Mouse (Mus musculus): Measurements from ENCODE around the gene Bax.
"Not testable (repeated sequence)": the region's sequence is repeated elsewhere in the genome, so short reads cannot be mapped to it uniquely, and the experiment has no call there.

Bax gene

GRCm38 (mm10) chr7:45466283-45467089 lies at the start of gene Bax:
Gene Bax, minus strand, starts transcription at chr7:45466898.
- DNase-seq (ENCODE audit: low spot score), result peak; percentile 98

- no peak for DNase-seq (ENCODE audit: low spot score)
Measured at GRCm38 (mm10) chr7:45515436-45515835, 48.7 kb upstream of the Bax start.

- no peak for DNase-seq (ENCODE audit: low spot score)
Measured at GRCm38 (mm10) chr7:45514411-45514810, 47.7 kb upstream of the Bax start.

GRCm38 (mm10) chr7:45509912-45510787 lies 43.5 kb upstream of the Bax start, which contains the start of gene Nucb1:
Gene Nucb1, minus strand, starts transcription at chr7:45510406.
- peak; percentile 94 for DNase-seq (ENCODE audit: low spot score)

GRCm38 (mm10) chr7:45509181-45509882 lies 42.6 kb upstream of the Bax start:
- no peak for DNase-seq (ENCODE audit: low spot score)

- DNase-seq (ENCODE audit: low spot score), result no peak
Measured at GRCm38 (mm10) chr7:45508561-45508960, 41.9 kb upstream of the Bax start.

- no peak for DNase-seq (ENCODE audit: low spot score)
Measured at GRCm38 (mm10) chr7:45507583-45507982, 40.9 kb upstream of the Bax start.

- DNase-seq (ENCODE audit: low spot score), result no peak
Measured at GRCm38 (mm10) chr7:45498427-45498826, 31.7 kb upstream of the Bax start.

GRCm38 (mm10) chr7:45494548-45494947 lies 27.9 kb upstream of the Bax start:
- DNase-seq (ENCODE audit: low spot score), result no peak

GRCm38 (mm10) chr7:45492951-45493350 lies 26.3 kb upstream of the Bax start:
- DNase-seq (ENCODE audit: low spot score), result no peak

- no peak for DNase-seq (ENCODE audit: low spot score)
Measured at GRCm38 (mm10) chr7:45492225-45492844, 25.6 kb upstream of the Bax start.

GRCm38 (mm10) chr7:45491264-45491663 lies 24.6 kb upstream of the Bax start:
- DNase-seq (ENCODE audit: low spot score), result no peak

GRCm38 (mm10) chr7:45490822-45491221 lies 24.1 kb upstream of the Bax start:
- no peak for DNase-seq (ENCODE audit: low spot score)

GRCm38 (mm10) chr7:45489578-45489977 lies 22.9 kb upstream of the Bax start:
- DNase-seq (ENCODE audit: low spot score), result no peak

GRCm38 (mm10) chr7:45488293-45489204 lies 21.9 kb upstream of the Bax start, which contains the start of gene Dhdh:
Gene Dhdh, minus strand, starts transcription at chr7:45488805.
- peak; percentile 76 for DNase-seq (ENCODE audit: low spot score)

GRCm38 (mm10) chr7:45487861-45488292 lies 21.2 kb upstream of the Bax start:
- no peak for DNase-seq (ENCODE audit: low spot score)

GRCm38 (mm10) chr7:45486761-45487415 lies 20.2 kb upstream of the Bax start, which contains the start of gene Gm45808:
Gene Gm45808, minus strand, starts transcription at chr7:45486811.
- DNase-seq (ENCODE audit: low spot score), result no peak

- DNase-seq (ENCODE audit: low spot score), result no peak
Measured at GRCm38 (mm10) chr7:45486158-45486557, 19.5 kb upstream of the Bax start.

GRCm38 (mm10) chr7:45484985-45485384 lies 18.3 kb upstream of the Bax start:
- not testable (repeated sequence) for DNase-seq (ENCODE audit: low spot score)

- DNase-seq (ENCODE audit: low spot score), result no peak
Measured at GRCm38 (mm10) chr7:45482166-45482565, 15.5 kb upstream of the Bax start.

All from testis, postnatal 10 days (tissue).